Comparison of ENCODE assay signal across 26 mouse cellular contexts in genomic region chr6:51895753-51896152, GRCm38 (mm10).
DNase-seq lines count a peak whose midpoint lies in the region; ATAC-seq and TF ChIP-seq lines count a peak whose summit lies in the region.
"Had no signal": no experiment of that assay in that cellular context is flagged by ENCODE, and none has a peak within 500 bp of the region (broad histone marks: within the 10 kb centered on the region; RNA-seq: fewer than 3 reads in every experiment).

No protein-coding gene starts in this region.

- H3K4me3 ChIP-seq in kidney, embryonic 15.5 days (replicated peaks): no peak overlapping the region
- H3K4me3 ChIP-seq in lung, embryonic 14.5 days (ENCODE audit: low read depth, low read length): no peak overlapping the region
- no peak overlapping the region for H3K4me3 ChIP-seq in lung, embryonic 16.5 days (ENCODE audit: low read length)
- H3K4me3 ChIP-seq: embryonic facial prominence, embryonic 13.5 days; embryonic facial prominence, embryonic 15.5 days; erythroblast, embryonic 14.5 days; forebrain, embryonic 10.5 days; forebrain, embryonic 12.5 days had no signal

- H3K9me3 ChIP-seq in kidney, embryonic 15.5 days (replicated peaks): no peaks in the 10 kb centered on the region
- no peaks in the 10 kb centered on the region for H3K9me3 ChIP-seq in lung, embryonic 14.5 days (ENCODE audit: low read depth, low read length)
- no peaks in the 10 kb centered on the region for H3K9me3 ChIP-seq in lung, embryonic 16.5 days (ENCODE audit: control insufficient read depth, low read length)
- H3K9me3 ChIP-seq: embryonic facial prominence, embryonic 13.5 days; embryonic facial prominence, embryonic 15.5 days; forebrain, embryonic 10.5 days; forebrain, embryonic 12.5 days had no signal

- peak overlapping the region; percentile 69 for H3K27ac ChIP-seq in kidney, embryonic 15.5 days
- H3K27ac ChIP-seq in lung, embryonic 14.5 days (ENCODE audit: low read depth): peak overlapping the region; percentile 78
- peak overlapping the region; percentile 18 for H3K27ac ChIP-seq in lung, embryonic 16.5 days (ENCODE audit: low read length)
- H3K27ac ChIP-seq: embryonic facial prominence, embryonic 13.5 days; embryonic facial prominence, embryonic 15.5 days; forebrain, embryonic 10.5 days; forebrain, embryonic 12.5 days had no signal

- no peak for TF ChIP-seq CTCF in lung, embryonic 14.5 days (IDR thresholded peaks at IDR 0.05; ENCODE audit: low read depth)

- H3K36me3 ChIP-seq in kidney, embryonic 15.5 days: no peaks in the 10 kb centered on the region
- no peaks in the 10 kb centered on the region for H3K36me3 ChIP-seq in lung, embryonic 14.5 days (ENCODE audit: insufficient read depth)
- H3K36me3 ChIP-seq in lung, embryonic 16.5 days (ENCODE audit: control insufficient read depth, insufficient read depth, low read length): no peaks in the 10 kb centered on the region
- H3K36me3 ChIP-seq: embryonic facial prominence, embryonic 13.5 days; embryonic facial prominence, embryonic 15.5 days; forebrain, embryonic 10.5 days; forebrain, embryonic 12.5 days had no signal

- H3K4me2 ChIP-seq in kidney, embryonic 15.5 days: no peak overlapping the region
- no peak overlapping the region for H3K4me2 ChIP-seq in lung, embryonic 14.5 days
- no peak overlapping the region for H3K4me2 ChIP-seq in lung, embryonic 16.5 days (ENCODE audit: low read depth, low read length)
- H3K4me2 ChIP-seq: embryonic facial prominence, embryonic 13.5 days; embryonic facial prominence, embryonic 15.5 days; forebrain, embryonic 12.5 days had no signal

- H3K27me3 ChIP-seq in kidney, embryonic 15.5 days: no peaks in the 10 kb centered on the region
- H3K27me3 ChIP-seq in lung, embryonic 14.5 days (ENCODE audit: insufficient read depth, low read length): no peaks in the 10 kb centered on the region
- no peaks in the 10 kb centered on the region for H3K27me3 ChIP-seq in lung, embryonic 16.5 days (ENCODE audit: control insufficient read depth, insufficient read depth, low read depth, low read length)
- H3K27me3 ChIP-seq: embryonic facial prominence, embryonic 15.5 days; forebrain, embryonic 12.5 days; Patski had no signal

- no peak overlapping the region for H3K9ac ChIP-seq in kidney, embryonic 15.5 days
- H3K9ac ChIP-seq in lung, embryonic 14.5 days: no peak overlapping the region
- H3K9ac ChIP-seq in lung, embryonic 16.5 days (ENCODE audit: low read length): no peak overlapping the region
- H3K9ac ChIP-seq: embryonic facial prominence, embryonic 13.5 days; embryonic facial prominence, embryonic 15.5 days; forebrain, embryonic 12.5 days had no signal

- peaks cover 20% of the 10 kb centered on the region for H3K4me1 ChIP-seq in kidney, embryonic 15.5 days
- H3K4me1 ChIP-seq in lung, embryonic 14.5 days (ENCODE audit: insufficient read depth): peaks cover 11% of the 10 kb centered on the region
- H3K4me1 ChIP-seq in lung, embryonic 16.5 days (replicated peaks; ENCODE audit: control insufficient read depth, insufficient read depth, low read length): peaks cover 13% of the 10 kb centered on the region
- H3K4me1 ChIP-seq: embryonic facial prominence, embryonic 13.5 days; forebrain, embryonic 10.5 days; forebrain, embryonic 12.5 days had no signal

- DNase-seq in kidney, adult 9 months: no peak
- peak; percentile 18 for DNase-seq in lung, embryonic 14.5 days
- DNase-seq in lung, postnatal 36 days: no peak
- DNase-seq in lung, postnatal 25 days (ENCODE audit: low spot score): no peak
- no peak for DNase-seq in MN1 (ENCODE audit: low spot score)
- DNase-seq: adrenal gland, adult 2 months; adrenal gland, postnatal 10 days; adrenal gland, postnatal 25 days; cerebellum, adult 11 months; cerebellum, adult 18-20 months; cerebellum, adult 8-10 months; cerebellum, adult 9-11 months; cerebellum, postnatal 14 days; cerebellum, postnatal 36 days; embryo, embryonic 11 days had no signal

- peak; percentile 58; the same call in 1 of the 2 replicates for ATAC-seq in kidney, embryonic 15.5 days (replicated peaks; ENCODE audit: low FRiP score)
- ATAC-seq in lung, embryonic 14.5 days (ENCODE audit: insufficient read depth): no peak
- ATAC-seq in lung, embryonic 16.5 days (ENCODE audit: low read depth): no peak
- ATAC-seq: activated CD4-positive, CD25-positive, alpha-beta regulatory T cell, adult 4 months; forebrain, embryonic 14.5 days; forebrain, embryonic 16.5 days; Patski had no signal

- 21% methylated on average over 3 of the region's 3 CpGs for WGBS in kidney, embryonic 15.5 days
- 64% methylated on average over 3 of the region's 3 CpGs for WGBS in lung, embryonic 14.5 days
- WGBS in lung, embryonic 16.5 days: 59% methylated on average over 3 of the region's 3 CpGs

Comparison
In these comparisons a context has a peak if more than half of its experiments do, and no peak if none do; other contexts are left out.
1. H3K27ac ChIP-seq: peak in every context shown above with its lines; median percentile 78 in lung, embryonic 14.5 days; 69 in kidney, embryonic 15.5 days; 18 in lung, embryonic 16.5 days.